Mouse (Mus musculus): ENCODE data around the gene Cap1.

Gene Cap1
- long read RNA-seq, experiment 1, partial matches to known transcripts: 0 of 4 reads
- long read RNA-seq, experiment 1, other reads (novel, unspliced or antisense): 4 of 4 reads
- long read RNA-seq, experiment 2, partial matches to known transcripts: 0 of 3 reads
- long read RNA-seq, experiment 2, other reads (novel, unspliced or antisense): 3 of 3 reads

GRCm38 (mm10) chr4:122885768-122886578 lies at the start of gene Cap1:
Gene Cap1, minus strand, starts transcription at chr4:122886056.
- intact Hi-C loops (cut with DNase I): no loop called here

DNA sequence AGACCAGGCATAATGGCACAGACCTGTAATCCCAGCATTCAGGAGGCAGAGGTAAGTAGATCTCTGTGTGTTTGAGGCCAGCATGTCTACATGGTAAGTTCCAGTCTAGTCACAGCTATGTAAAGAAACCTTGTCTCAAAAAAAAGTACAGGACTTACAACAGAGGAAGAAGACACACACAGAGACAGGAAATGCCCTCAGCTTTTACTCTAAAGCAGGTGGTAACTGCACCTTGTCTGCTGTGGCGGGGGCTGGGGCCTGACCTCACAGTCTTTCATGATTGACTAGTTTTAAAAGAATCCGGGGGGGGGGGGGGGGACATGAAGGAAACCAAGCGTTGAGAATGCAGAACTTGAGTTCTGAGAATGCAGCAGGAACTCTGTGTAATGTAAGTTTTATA lies 48.0 kb upstream of the Cap1 start:
- intact Hi-C loops (cut with DNase I): no loop called here

DNA sequence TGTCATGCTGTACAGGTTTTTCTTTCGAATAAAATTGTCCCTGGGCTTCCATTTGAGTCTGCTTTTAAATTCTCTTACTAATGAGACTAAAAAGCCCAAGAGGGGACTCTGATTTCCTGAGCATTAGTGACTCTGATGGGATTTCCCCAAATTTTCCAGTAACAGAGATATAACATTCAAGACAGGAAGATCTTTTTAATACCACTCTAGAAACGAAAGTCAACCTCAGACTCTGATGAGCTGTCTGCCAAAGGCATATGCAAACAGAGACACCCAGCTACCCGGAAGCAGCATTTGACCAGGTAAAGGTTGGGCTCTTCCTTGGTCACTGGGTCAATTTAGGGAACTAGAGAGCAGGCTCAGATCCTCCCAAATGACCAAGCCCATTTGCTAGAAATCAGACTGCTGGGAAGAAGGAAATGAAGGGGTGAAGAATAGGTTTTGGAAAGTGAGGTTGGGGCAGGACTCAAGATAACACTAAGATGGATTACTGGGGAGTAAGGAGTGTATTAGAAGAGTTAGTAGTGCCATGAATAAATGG lies 47.3 kb upstream of the Cap1 start:
- intact Hi-C loops (cut with DNase I): no loop called here

DNA sequence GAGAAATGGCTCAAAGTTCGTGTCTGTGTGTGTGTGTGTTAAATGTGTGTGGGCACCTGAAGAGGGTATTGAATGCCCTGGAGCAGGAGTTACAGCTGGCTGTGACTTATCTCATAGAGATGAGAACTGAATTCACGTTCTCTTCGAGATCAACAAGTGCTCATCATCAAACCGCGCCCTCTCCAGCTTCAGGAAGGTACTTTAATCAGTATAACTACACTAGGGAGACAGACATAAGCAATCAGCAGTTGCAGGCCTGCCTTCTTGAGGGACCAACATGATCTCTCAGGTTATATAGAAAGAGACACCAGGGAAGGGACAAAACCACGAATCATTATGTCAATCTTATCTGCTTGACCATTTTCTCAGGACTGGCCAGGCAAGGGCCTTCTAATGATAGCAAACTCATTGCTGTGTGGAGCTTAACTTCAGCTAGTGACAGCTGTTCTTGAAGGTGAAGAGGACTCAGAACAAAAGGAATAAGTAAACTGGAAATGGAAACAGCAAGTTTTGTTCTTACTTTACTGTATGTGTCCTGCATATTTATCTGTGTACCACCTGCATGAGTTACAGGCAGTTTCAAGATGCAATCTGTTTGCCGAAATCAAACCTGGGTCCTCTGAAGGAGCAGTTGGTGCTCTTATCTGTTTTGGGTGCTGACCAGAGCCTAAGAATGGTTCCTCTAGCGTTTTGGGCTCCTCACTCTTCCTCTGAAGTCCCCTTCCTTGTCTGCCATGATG lies 46.6 kb upstream of the Cap1 start:
- intact Hi-C loops (cut with DNase I): no loop called here

- intact Hi-C loops (cut with DNase I): no loop called here
Observed at GRCm38 (mm10) chr4:122930939-122931590, 45.2 kb upstream of the Cap1 start.

DNA sequence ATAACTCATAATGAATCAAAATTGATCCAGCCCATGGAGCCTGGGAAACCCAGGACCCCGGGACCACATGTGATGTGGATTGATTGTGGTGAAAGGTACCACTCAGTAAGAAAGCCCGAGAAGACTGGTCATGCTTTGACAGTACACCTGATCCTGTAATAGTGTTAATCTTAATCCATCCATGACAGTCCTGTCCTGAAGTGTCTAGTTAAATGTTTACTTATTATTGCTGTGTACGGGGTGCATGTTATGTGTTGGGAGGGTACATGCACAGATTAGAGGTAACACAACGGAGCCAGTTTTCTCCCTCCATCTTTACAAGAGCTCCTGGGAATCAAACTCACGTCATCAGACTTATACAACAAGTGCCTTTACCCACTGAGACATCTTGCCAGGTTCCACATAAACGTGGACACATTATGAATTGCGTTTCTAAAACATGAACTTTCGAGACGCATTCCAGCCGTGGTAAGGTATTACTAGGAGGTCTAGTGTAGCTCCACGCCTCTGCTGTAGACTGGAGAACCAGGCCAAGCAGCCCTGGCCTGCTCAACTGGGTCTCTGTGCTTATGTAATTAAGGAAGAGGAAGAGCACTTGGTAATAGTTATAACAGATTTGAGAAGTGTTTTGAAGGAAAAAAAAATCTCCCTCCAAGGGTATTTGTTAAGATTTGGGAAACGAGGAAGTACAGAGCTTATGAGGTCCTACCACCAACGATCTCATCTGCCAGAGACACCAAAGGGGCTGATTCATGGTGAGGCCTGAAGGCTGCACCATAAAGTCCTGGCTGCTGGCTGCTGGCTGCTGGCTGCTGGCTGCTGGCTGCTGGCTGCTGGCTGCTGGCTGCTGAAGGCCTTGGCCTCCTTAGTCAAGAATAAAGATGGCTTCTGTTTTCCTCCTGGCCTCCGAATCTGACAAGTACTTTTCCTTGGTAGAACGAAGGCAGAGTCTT lies 37.8 kb upstream of the Cap1 start:
- intact Hi-C loops (cut with DNase I): no loop called here

GRCm38 (mm10) chr4:122922841-122923240 lies 37.0 kb upstream of the Cap1 start:
- intact Hi-C loops (cut with DNase I): no loop called here

GRCm38 (mm10) chr4:122915985-122916384 lies 30.1 kb upstream of the Cap1 start:
- intact Hi-C loops (cut with DNase I): no loop called here

DNA sequence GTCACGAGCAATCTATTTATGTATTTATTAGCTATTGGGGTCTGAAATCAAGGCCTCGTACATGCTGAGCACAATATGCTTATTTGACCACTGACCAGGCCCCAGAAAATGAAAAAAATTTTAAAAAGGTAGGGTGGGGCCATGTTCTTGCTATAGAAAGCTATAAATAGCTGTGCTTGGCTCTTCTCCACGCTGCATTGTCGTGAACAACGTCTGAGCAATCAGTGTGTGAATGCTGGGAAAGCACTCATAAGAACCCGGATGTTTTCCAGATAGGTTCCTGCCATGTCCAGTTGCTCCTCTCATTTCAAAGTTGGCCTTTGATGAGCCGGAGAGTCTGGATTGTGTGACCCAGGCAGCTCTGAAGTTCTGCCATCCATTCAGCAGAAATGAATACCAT lies 28.3 kb upstream of the Cap1 start:
- intact Hi-C loops (cut with DNase I): loop anchor here (5.0 kb wide), 1 partner anchor 68 kb away; no protein-coding TSS in a partner anchor

DNA sequence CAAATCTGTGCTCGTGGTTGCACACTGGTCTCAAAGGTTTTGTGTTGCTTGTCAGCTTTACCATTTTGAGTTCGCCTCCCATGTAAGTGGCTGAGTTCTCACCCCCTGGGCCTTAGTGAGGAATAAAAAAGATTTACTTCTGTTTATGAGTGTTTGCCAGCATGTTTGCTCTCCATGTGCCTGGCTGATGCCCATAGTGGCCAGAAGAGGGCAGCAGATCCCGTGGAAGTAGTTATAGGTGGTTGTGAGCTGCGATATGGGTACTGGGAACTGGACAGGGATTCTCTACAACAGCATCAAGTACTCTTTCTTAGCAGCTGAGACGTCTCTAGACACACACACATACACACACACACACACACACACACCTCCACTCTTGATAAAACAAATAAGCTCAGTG lies 26.8 kb upstream of the Cap1 start:
- intact Hi-C loops (cut with DNase I): loop anchor here (5.0 kb wide), 1 partner anchor 70 kb away; no protein-coding TSS in a partner anchor

GRCm38 (mm10) chr4:122910577-122910976 lies 24.7 kb upstream of the Cap1 start:
- intact Hi-C loops (cut with DNase I): loop anchor here (5.0 kb wide), 1 partner anchor 72 kb away; no protein-coding TSS in a partner anchor

DNA sequence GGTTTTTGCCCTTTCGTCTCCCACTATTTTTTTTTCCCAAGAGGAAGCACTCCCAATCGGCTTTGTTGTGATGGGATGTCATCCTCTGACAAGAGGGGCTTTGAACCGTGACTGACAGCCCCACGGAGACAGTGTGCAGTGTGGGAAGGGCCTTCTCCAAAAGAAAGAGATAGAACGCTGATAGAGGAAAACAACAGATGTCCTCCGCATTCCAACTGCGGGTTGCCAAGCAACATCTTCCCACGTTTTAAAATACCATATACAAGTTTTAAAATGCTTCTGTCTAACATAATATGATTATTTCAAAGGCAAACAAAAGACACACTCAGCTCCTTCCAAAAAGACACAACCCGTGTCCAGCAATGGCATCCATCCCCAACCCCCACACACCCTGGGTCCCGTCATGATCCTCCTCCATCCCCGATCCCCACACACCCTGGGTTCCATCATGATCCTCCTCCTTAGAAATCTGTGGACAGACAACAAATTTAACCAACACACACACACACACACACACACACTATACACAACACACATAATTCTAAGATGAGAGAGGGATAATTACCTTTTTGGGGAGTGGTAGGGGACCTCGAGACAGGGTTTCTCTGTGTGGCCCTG lies 23.8 kb upstream of the Cap1 start:
- intact Hi-C loops (cut with DNase I): loop anchor here (5.0 kb wide), 2 partner anchors 73 to 173 kb away; no protein-coding TSS in a partner anchor

GRCm38 (mm10) chr4:122905359-122905758 lies 19.5 kb upstream of the Cap1 start:
- intact Hi-C loops (cut with DNase I): loop anchor here (5.0 kb wide), 1 partner anchor 177 kb away; no protein-coding TSS in a partner anchor

DNA sequence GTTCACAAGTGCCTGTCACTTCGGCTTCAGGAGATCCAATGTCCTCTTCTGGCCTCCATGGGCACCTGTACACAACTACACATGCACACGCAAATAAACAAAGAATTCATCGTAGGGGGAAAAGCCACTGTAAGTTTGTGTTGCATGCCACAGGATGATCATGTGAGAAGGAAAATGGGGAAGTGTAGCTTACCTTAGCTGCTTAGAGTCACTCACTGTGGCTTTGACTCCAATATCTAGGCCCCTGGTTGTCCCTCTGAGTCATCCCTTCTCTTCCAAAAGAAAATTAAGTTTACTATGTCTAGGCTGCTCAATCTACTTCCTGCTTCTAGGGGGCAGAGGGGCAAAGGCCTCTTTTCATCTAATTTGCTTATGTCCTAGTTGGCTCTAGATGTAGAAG lies 17.9 kb upstream of the Cap1 start:
- intact Hi-C loops (cut with DNase I): no loop called here

GRCm38 (mm10) chr4:122902156-122902555 lies 16.3 kb upstream of the Cap1 start:
- intact Hi-C loops (cut with DNase I): no loop called here

DNA sequence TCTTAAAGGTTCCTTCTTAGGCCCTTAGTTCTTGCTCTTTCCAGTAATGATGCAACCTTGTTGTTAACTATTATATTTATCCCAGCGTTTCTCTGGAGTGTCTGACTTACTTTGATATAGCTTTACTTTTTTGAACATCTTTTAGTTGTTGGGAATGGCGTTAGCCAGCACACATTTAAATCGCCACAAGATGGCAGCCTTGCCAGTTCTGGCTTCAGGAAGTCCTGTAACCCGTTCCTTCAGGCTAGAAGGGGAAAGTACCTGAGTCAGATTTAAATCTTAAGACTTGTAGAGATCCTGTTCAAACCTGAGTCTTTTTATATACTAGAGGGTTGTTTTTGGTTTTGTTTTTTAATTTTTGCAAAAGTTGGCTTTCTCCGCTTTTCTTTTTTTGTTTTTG lies 12.5 kb upstream of the Cap1 start:
- intact Hi-C loops (cut with DNase I): loop anchor here (5.0 kb wide), 1 partner anchor 89 kb away; no protein-coding TSS in a partner anchor

DNA sequence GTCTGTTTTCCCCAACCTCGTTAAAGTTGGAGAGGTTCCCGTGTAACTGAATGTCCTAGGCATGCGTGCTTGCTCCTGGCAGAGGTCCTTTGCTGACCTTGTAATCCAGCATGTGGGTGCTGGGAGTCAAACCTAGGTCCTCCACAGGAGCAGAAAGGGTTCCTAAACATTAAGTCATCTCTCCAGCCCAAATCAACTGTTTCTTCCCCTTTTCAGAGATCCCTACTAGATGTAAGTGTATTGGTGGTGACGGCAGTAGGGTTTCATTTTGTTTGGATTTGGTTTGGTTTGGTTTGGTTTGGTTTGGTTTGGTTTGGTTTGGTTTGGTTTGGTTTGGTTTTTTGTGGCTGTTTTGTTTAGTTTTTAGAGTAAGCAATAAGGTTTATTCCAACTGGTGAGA lies 11.9 kb upstream of the Cap1 start:
- intact Hi-C loops (cut with DNase I): loop anchor here (5.0 kb wide), 1 partner anchor 90 kb away; no protein-coding TSS in a partner anchor

- intact Hi-C loops (cut with DNase I): no loop called here
Observed at GRCm38 (mm10) chr4:122892157-122892556, 6.3 kb upstream of the Cap1 start.

DNA sequence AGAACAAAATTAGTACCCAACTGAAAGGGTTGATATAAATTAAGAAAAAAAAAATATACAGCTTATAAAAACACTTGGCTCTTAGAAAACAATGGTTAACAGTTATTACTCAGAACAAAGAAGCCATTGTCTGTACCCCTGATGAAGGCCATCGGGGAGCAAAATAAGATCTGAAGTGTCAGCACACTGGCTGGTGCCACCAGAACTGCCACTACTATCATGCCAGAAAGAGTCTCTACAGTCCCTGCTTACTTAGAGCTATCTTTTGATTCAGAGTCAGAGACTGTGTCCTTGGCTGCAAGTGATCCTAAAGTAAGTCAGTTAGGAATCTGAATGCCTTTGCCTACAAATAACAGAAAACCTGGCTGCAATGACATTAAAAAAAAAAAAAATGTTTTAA lies 5.7 kb upstream of the Cap1 start:
- intact Hi-C loops (cut with DNase I): no loop called here
